Mouse (Mus musculus) kidney, adult 2 months (tissue): ENCODE results near the gene Selenoo.

Experiments used
- CTCF ChIP-seq: fragments of 200-500 bp; conservative IDR thresholded peaks from 2 replicates; pipeline ENCODE4 v1.5.1; 2011; ENCODE audit warnings: low read depth, mild to moderate bottlenecking, control low read depth, low read length, moderate library complexity, mixed read lengths; ENCODE audit not compliant: insufficient read depth, insufficient read length
- POLR2A ChIP-seq: fragments of 200-500 bp; IDR thresholded peaks from one replicate; pipeline ENCODE4 v1.6.1; 2011; ENCODE audit warnings: low read depth, low read length, control low read depth

- no peak for TF ChIP-seq POLR2A
- TF ChIP-seq CTCF, result no peak
Measured at GRCm38 (mm10) chr15:89146537-89146936, 57.7 kb downstream of the Selenoo start.
